Mouse (Mus musculus) macrophage (primary cell): ENCODE data around the gene Pdcd2. TPM values are rescaled to one million over a fixed set of nuclear protein-coding genes. Genes with fewer than 3 reads are reported as not detected.

Source experiments
- H3K27ac ChIP-seq: fragments of 350-480 bp; formaldehyde crosslinking; 2 replicates; pipeline ENCODE4 v1.9.0; 2021
- H3K36me3 ChIP-seq: fragments of 350-480 bp; formaldehyde crosslinking; 2 replicates; pipeline ENCODE4 v1.9.0; 2021; ENCODE audit errors: inconsistent target
- H3K4me3 ChIP-seq: fragments of 350-480 bp; formaldehyde crosslinking; 2 replicates; pipeline ENCODE4 v1.9.0; 2021; ENCODE audit errors: inconsistent target
- H3K79me2 ChIP-seq: fragments of 350-480 bp; formaldehyde crosslinking; 2 replicates; pipeline ENCODE4 v1.9.0; 2021; ENCODE audit errors: inconsistent target
- WGBS: methylation state at CpG from one replicate; pipeline ENCODE4 v1.1.7; 2026; ENCODE audit warnings: inconsistent platforms; ENCODE audit not compliant: missing documents; 5-methylcytosine and 5-hydroxymethylcytosine counted together
- polyA plus RNA-seq: library from polyadenylated mRNA; stranded (reverse); fragments of 250-400 nt; gene quantifications from 3 replicates; pipeline ENCODE4 v1.2.4, GENCODE M21; 2018; ENCODE audit warnings: inconsistent platforms

Gene Pdcd2
- polyA plus RNA-seq, 1 experiment from 2014 or later = 26.8 TPM

DNA sequence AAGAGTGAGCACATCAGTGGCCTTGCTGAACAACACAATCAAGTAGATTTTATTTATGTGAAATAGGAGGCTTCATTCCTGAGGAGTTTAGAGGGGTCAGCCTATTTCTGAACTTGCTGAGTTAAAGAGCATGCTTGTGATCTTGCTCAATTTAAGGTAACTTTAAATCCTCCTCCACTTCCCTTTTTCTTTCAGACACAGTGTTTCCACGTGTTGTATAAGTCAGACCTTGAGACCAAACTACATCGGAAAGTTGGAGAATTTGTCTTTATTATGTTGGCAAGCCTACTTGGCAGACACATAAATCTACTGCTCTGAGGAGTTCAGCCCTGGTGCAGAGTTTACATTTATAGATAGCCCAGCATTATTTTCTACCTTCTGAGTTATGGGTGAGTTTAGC lies 1.8 kb upstream of the Pdcd2 start:
- peaks cover 7% of the 10 kb centered on the region for H3K79me2 ChIP-seq
- no peak overlapping the region for H3K4me3 ChIP-seq
- no peak overlapping the region for H3K27ac ChIP-seq
- 0 out of 2 replicates have a peak, but pooled peaks cover 10% of the 10 kb centered on the region for H3K36me3 ChIP-seq
- 3% methylated on average over 2 of the region's 2 CpGs for WGBS

DNA sequence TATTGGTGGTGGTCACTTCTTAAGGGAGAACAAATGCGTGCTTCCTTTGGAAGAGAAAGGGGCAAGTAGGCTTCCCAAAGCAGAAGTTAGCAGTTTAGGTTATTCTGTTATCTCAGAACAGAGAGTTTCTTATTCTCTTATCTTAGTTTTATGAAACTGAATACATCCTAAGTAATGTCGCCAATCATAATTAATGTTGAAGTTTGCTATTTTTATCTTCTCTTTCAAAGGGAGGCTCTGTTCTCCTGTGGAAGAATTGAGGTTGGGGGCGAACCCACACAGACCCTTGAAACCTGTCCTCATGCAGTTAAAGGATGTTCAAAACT lies 673 bp upstream of the Pdcd2 start:
- H3K36me3 ChIP-seq = peaks cover 21% of the 10 kb centered on the region; the same call in 1 of the 2 replicates
- WGBS = 34% methylated on average over 3 of the region's 3 CpGs
- H3K27ac ChIP-seq = peak overlapping the region; percentile 70
- peaks cover 7% of the 10 kb centered on the region for H3K79me2 ChIP-seq
- H3K4me3 ChIP-seq = peak overlapping the region; percentile 72

DNA sequence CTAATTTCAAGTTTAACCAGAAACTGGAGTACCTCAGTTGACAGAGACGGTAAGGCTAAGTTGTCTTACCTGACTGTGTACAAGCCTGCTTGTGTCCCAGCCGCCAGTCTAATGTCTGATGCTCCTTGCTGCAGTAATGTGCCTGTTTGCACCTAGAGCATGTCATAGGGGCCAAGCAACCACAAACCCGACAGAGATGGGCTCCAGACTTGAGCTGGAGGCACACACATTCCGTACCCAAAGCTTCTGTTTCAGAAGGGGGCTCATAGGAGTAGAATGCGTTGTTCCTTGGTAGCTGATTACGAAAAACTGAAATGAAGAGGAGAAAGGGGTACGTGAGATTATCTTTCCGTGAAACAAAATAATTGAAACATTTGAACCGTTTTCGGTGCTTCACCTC lies 797 bp downstream of the Pdcd2 start:
- Histone ChIP-seq H3K79me2 (peaks cover 7% of the 10 kb centered on the region), H3K4me3 (peak overlapping the region; percentile 48), H3K36me3 (peaks cover 36% of the 10 kb centered on the region), H3K27ac (no peak overlapping the region)
- 23% methylated on average over 10 of the region's 10 CpGs for WGBS

DNA sequence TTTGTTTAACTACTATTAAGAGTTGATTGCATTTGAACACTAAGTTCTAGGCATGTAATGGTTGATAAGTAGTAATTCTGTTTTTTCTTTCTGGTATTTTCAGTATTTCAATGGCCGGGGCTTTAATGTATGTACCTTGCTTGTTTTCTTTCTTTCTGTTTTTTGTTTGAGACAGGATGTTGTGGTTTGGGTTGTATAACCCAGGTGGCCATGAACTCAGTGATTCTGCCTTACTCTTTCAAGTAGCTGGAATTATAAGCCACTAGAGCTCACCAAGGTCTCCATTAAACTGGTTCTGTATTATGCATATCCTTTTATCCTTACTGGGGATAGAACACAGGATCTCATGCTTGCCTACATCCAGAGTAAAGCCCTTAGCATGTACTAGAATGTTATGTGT lies 8.3 kb downstream of the Pdcd2 start:
- WGBS = 89% methylated on average over 1 of the region's 1 CpGs

DNA sequence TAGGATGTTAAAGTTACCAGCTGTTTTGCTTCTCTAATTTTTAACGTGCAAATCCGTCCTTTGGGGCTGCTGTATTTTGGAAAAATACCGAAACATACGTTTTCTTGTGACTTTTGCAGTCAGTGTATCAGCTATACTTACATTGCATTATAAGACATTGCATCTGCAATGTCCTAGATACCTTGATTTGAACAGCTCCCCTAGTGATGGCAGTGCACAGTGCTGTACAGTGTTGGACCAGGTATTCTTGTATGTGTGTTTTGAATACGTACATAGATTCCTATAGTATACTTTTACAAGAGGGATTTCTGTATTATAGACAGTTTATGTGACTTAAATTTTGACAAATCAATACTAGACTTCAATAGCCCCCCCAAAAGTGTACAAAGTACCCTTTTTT lies 8.9 kb downstream of the Pdcd2 start:
- Histone ChIP-seq H3K4me3 (no peak overlapping the region), H3K79me2 (no peaks in the 10 kb centered on the region; the same call in 1 of the 2 replicates), H3K36me3 (peaks cover 87% of the 10 kb centered on the region), H3K27ac (no peak overlapping the region)
- 96% methylated on average over 5 of the region's 5 CpGs for WGBS

More for the DNA sequence above, 8.3 kb downstream of the Pdcd2 start:
- no peaks in the 10 kb centered on the region; the same call in 1 of the 2 replicates for H3K79me2 ChIP-seq
- H3K36me3 ChIP-seq = peaks cover 92% of the 10 kb centered on the region
- no peak overlapping the region for H3K27ac ChIP-seq
- H3K4me3 ChIP-seq = no peak overlapping the region

DNA sequence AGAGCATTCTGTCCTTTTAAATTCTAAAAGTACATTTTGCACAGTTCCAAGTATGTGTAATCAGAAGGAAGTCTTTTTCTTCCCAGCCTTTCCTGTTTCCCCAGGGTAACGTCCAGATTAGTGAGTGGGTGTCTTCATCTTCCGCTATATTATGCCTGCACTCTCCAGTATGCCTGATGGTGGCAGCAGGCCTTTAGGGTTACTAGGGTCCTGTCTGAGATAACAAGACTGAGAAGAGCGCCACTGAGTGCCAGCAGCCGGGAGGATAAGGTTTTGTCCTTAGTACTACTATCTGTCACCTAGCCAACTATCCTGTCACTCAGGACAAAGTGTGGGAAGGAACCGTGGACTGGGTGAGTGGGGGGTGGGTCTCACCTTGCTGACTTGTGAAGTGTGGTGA lies 9.3 kb downstream of the Pdcd2 start:
- Histone ChIP-seq H3K36me3 (peaks cover 82% of the 10 kb centered on the region), H3K79me2 (no peaks in the 10 kb centered on the region; the same call in 1 of the 2 replicates), H3K27ac (no peak overlapping the region), H3K4me3 (no peak overlapping the region)
- 84% methylated on average over 4 of the region's 5 CpGs for WGBS

DNA sequence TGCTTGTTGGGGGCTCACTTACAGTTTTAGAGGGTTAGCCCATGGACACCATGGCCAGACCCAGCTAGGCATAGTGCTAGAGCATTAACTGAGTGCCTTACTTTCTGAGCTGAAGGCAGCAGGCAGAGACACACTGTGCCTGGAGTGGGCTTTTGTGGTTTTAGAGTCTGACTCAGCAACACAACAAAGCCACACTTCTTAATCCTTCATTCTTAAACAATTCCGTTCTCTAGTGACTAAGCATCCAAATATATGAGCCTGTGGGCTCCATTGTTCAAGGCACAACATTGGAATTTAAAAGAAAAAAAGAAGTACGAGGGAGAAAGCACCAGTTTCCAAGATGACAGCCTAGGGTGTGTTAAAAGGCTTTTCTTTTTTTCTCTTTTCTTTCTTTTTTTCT lies 16.4 kb downstream of the Pdcd2 start:
- no peak overlapping the region for H3K4me3 ChIP-seq
- H3K27ac ChIP-seq = no peak overlapping the region
- H3K79me2 ChIP-seq = no peaks in the 10 kb centered on the region
- peaks cover 81% of the 10 kb centered on the region for H3K36me3 ChIP-seq
- WGBS = 94% methylated on average over 2 of the region's 2 CpGs

DNA sequence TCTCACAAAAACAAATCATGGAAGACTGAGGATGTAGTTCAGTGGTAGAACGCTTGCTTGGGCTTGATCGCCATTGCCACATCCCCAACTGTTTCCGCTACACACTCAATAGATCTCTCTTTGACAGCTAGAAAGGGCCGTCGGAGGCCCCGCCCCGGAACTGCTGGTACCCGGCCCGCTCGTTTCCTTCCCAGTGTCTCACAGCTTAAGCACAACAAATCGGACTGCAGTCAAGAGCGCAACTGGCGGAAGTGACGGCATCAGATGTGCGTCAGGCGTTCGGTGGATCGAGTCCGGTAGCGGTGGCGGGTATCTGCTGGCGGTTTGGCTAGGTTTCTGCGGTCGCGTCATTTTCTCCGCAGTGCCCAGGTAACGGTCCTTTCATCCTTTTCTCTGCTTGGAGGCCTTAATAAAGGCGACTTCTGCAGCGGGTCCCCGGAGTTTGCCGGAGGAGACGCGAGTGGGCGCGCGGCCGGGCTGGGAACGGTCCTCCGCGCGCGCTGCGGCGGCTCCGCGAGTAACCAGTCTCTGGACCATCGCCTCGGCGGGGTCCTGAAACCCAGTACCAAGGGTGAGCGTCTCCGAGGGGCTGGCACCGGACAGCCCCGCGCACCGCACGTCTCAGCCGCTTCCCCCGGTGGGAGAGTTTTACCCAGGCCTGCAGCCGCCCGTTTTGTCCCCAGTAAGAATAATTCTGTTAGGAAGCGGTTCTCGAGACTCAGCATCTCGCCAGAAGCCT lies 27.3 kb downstream of the Pdcd2 start, which contains the start of the genes Psmb1 and Tbp:
TSS of gene Psmb1 (minus strand) at position 96 of the 739 bp plus-strand sequence.
TSS of gene Tbp (plus strand) at position 233 of the 739 bp plus-strand sequence.
- Histone ChIP-seq H3K36me3 (peaks cover 19% of the 10 kb centered on the region), H3K79me2 (peaks cover 63% of the 10 kb centered on the region), H3K27ac (peak within 1 kb of the TSS; percentile 68), H3K4me3 (peak within 1 kb of the TSS; percentile 92)
- under 1% methylated on average over 63 of the region's 63 CpGs for WGBS

DNA sequence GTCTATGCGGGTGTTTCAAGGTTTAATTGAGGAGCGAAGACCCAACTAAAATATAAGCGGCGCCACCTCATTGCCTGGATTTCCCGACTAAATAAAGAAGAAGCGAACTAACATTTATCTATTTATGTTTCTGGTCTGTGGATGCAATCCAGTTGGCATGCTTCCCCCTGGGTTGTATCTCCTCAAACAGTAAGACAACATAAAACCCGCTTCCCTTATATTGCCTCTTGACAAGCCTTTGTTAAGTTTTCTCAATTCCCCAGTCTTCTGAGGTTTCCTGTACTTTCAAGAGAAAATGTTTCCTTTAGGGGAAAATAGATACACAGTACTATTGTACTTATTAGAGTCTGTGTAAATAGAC lies 28.4 kb downstream of the Pdcd2 start:
- peak overlapping the region; percentile 92 for H3K4me3 ChIP-seq
- 65% methylated on average over 7 of the region's 7 CpGs for WGBS
- peaks cover 74% of the 10 kb centered on the region for H3K79me2 ChIP-seq
- H3K36me3 ChIP-seq = peaks cover 18% of the 10 kb centered on the region
- H3K27ac ChIP-seq = peak overlapping the region; percentile 68

DNA sequence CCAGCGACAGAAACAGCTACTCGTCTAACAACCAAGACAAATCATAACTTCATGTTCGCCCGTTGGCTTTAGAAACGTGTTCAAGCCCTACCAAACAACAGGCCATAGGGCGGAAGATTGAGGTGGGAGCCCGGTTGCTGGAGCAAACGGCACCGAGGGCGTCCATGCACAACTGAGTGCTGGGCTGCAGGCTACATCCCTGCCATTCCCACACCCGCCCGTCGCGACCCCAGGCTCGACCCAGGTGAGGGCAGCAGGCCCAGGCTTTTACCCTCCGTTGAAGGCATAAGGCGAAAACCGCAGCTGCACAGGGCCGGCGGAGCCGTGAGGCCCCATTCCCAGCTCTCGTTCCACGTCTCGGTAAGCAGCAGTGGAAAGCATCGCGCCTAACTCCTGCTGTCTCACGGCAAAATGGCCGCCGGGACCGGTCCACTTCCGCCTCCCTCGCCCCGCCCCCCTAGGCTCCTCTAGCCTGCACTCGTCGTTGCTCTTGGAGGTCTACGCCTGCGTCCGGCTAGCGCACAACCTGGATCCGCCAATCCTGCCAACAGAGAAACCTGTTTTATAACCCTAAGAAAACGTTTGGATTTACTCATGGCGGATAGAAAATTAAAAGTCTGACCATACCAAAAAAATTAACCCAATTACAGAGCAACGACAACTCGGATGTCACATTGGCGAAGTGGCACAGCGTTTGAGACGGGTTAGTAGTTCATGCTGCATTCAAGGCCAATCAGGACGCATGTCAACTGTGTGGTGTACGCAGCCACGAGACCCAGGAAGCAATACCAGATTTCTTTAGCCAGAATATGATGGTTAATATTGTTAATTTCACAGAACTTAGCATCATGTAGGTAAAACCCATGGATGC lies 29.0 kb downstream of the Pdcd2 start:
- peak overlapping the region; percentile 92 for H3K4me3 ChIP-seq
- peak overlapping the region; percentile 68 for H3K27ac ChIP-seq
- peaks cover 19% of the 10 kb centered on the region for H3K36me3 ChIP-seq
- peaks cover 80% of the 10 kb centered on the region for H3K79me2 ChIP-seq
- 2% methylated on average over 50 of the region's 50 CpGs for WGBS

DNA sequence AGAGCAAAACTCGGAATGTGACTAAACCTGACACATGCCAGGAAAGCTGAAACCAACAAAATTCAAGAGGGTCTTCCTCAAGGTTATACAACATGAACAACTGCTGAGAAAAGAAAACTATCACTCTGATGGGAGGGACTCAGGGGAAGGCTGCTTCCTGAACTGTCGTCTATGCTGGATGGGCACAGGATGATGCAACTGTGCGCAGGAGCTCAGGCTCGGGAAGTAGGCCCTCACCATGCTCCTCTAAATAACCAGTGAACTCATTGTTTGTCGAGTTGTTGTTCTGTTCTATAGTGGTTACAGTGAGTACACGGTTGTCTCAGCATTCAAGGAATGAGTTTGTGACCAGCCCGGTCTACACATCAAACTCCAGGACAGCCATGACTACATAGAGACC lies 36.6 kb downstream of the Pdcd2 start:
- no peak overlapping the region for H3K4me3 ChIP-seq
- H3K36me3 ChIP-seq = peaks cover 53% of the 10 kb centered on the region
- peaks cover 67% of the 10 kb centered on the region for H3K79me2 ChIP-seq
- 77% methylated on average over 7 of the region's 7 CpGs for WGBS
- no peak overlapping the region for H3K27ac ChIP-seq

DNA sequence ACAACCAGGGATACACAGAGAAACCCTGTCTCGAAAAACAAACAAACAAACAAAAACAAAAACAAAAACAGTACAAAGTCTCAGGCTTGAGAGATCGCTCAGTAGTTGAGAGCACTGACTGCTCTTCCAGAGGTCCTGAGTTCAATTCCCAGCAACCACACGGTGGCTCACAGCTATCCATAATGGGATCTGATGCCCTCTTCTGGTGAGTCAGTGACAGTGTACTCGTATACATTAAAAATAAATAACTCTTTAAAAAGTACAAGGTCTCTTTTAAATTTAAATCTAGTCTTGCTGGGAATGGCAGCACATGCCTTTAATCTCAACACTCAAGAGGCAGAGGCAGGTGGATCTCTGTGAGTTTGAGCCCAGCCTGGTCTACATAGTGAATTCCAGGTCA lies 54.4 kb downstream of the Pdcd2 start:
- Histone ChIP-seq H3K79me2 (no peaks in the 10 kb centered on the region), H3K27ac (no peak overlapping the region), H3K36me3 (peaks cover 60% of the 10 kb centered on the region), H3K4me3 (no peak overlapping the region)
- 91% methylated on average over 4 of the region's 4 CpGs for WGBS
